Mouse (Mus musculus) lung, postnatal 0 days (tissue): Measurements from ENCODE around the gene Odc1.

Source experiments
- CTCF ChIP-seq: IDR thresholded peaks from 2 replicates; pipeline ENCODE4 v1.5.1; 2016; ENCODE audit warnings: antibody characterized with exemption, mild to moderate bottlenecking
- EP300 ChIP-seq: IDR thresholded peaks from 2 replicates; pipeline ENCODE4 v1.6.1; 2016; ENCODE audit warnings: antibody characterized with exemption, mild to moderate bottlenecking, control low read depth

GRCm38 (mm10) chr12:17562396-17562795, 17.8 kb downstream of the Odc1 start:
- no peak for TF ChIP-seq CTCF
- no peak for TF ChIP-seq EP300
